Mouse (Mus musculus): ENCODE data around the gene Tbc1d4. TPM values are rescaled to one million over a fixed set of nuclear protein-coding genes. Genes with fewer than 3 reads are reported as not detected.

Tbc1d4 gene
- total and polyA plus RNA-seq, 3 experiments: not detected

DNA sequence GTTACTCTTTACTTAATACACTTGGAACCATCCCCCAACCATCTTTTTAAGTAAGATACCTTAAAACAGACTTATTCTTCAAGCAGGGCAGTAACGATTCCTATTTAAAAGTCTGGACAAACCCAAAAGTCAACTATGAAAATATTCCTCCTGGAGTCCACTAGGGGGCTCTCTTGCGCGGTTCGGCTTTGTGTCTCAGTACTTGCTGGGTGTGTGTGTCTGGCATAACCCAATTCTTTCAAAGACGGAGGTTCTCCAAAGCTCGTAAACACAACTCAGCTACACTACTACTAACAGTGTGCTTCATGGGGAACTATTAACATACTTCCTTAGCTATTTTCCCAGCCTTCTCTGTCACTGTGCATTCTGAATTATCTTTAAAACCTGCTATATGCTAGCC lies 148.2 kb downstream of the Tbc1d4 start:
- Histone ChIP-seq H3K79me2 (ENCODE audit: control insufficient read depth, insufficient read depth, low read length, poor library complexity) (no peaks in the 10 kb centered on the region), H3K27me3 (ENCODE audit: control insufficient read depth in 1 of 2, insufficient read depth in 2 of 2, low read length in 2 of 2) (no peaks in the 10 kb centered on the region), H3K4me1 (ENCODE audit: control insufficient read depth in 1 of 2, insufficient read depth in 2 of 2, low read length in 2 of 2) (no peaks in the 10 kb centered on the region), H3K27ac (ENCODE audit: control insufficient read depth, low read depth, low read length) (no peak overlapping the region), H3K9me3 (replicated peaks; ENCODE audit: insufficient read depth, low read length) (no peaks in the 10 kb centered on the region), H3K36me3 (ENCODE audit: control insufficient read depth in 1 of 2, insufficient read depth in 2 of 2, low read length in 2 of 2) (no peaks in the 10 kb centered on the region), H3K9ac (ENCODE audit: control insufficient read depth, low read depth, low read length, poor library complexity, severe bottlenecking) (no peak overlapping the region), H3K4me3 (ENCODE audit: control insufficient read depth in 1 of 2, insufficient read depth in 1 of 2, low read depth in 2 of 2, low read length in 2 of 2) (no peak overlapping the region)
- DNase-seq (ENCODE audit: low read depth, low spot score): peak; percentile 6
- peak; percentile 21 to 28 (median 24); a peak in 4 of 6 replicates for TF ChIP-seq CTCF (IDR thresholded peaks at IDR 0.05 in 2 of 3, conservative IDR thresholded peaks at IDR 0.05 in 1 of 3; ENCODE audit: control insufficient read depth in 1 of 3, insufficient read depth in 1 of 3, low read depth in 2 of 3, low read length in 3 of 3, poor library complexity in 1 of 3, severe bottlenecking in 1 of 3)
- TF ChIP-seq MAFK (IDR thresholded peaks at IDR 0.05; ENCODE audit: borderline replicate concordance, low read depth, low read length): no peak
- no peak for TF ChIP-seq BHLHE40 (IDR thresholded peaks at IDR 0.05; ENCODE audit: borderline replicate concordance, low read depth, low read length)
- TF ChIP-seq CHD1 (IDR thresholded peaks at IDR 0.05; ENCODE audit: low read depth, low read length): no peak
- no peak for TF ChIP-seq TCF12 (IDR thresholded peaks at IDR 0.05; ENCODE audit: low read depth, low read length)
- no peak for TF ChIP-seq POLR2AphosphoS2 (IDR thresholded peaks at IDR 0.05; ENCODE audit: low read length)
- no peak for TF ChIP-seq ZC3H11A (IDR thresholded peaks at IDR 0.05; ENCODE audit: low read depth, low read length)

- Histone ChIP-seq H3K4me3 (ENCODE audit: control insufficient read depth in 1 of 2, insufficient read depth in 1 of 2, low read depth in 2 of 2, low read length in 2 of 2) (no peak overlapping the region), H3K36me3 (ENCODE audit: control insufficient read depth in 1 of 2, insufficient read depth in 2 of 2, low read length in 2 of 2) (no peaks in the 10 kb centered on the region), H3K9ac (ENCODE audit: control insufficient read depth, low read depth, low read length, poor library complexity, severe bottlenecking) (no peak overlapping the region), H3K4me1 (ENCODE audit: control insufficient read depth in 1 of 2, insufficient read depth in 2 of 2, low read length in 2 of 2) (no peaks in the 10 kb centered on the region), H3K9me3 (replicated peaks; ENCODE audit: insufficient read depth, low read length) (no peaks in the 10 kb centered on the region), H3K27me3 (ENCODE audit: control insufficient read depth in 1 of 2, insufficient read depth in 2 of 2, low read length in 2 of 2) (no peaks in the 10 kb centered on the region), H3K79me2 (ENCODE audit: control insufficient read depth, insufficient read depth, low read length, poor library complexity) (no peaks in the 10 kb centered on the region), H3K27ac (ENCODE audit: control insufficient read depth, low read depth, low read length) (no peak overlapping the region)
- DNase-seq (ENCODE audit: low read depth, low spot score): no peak
- TF ChIP-seq ELF1 (IDR thresholded peaks at IDR 0.05; ENCODE audit: low read depth, low read length) (no peak), NELFE (IDR thresholded peaks at IDR 0.05; ENCODE audit: low read depth, low read length) (no peak), POLR2A (IDR thresholded peaks at IDR 0.05; ENCODE audit: control insufficient read depth in 1 of 2, insufficient read depth in 1 of 2, low read depth in 1 of 2, low read length in 2 of 2, poor library complexity in 1 of 2) (no peak), ZC3H11A (IDR thresholded peaks at IDR 0.05; ENCODE audit: low read depth, low read length) (no peak), CHD2 (IDR thresholded peaks at IDR 0.05; ENCODE audit: low read length) (no peak), EP300 (IDR thresholded peaks at IDR 0.05; ENCODE audit: low read depth in 1 of 2, low read length in 2 of 2) (no peak), MAX (IDR thresholded peaks at IDR 0.05; ENCODE audit: low read length) (no peak), POLR2AphosphoS5 (IDR thresholded peaks at IDR 0.05; ENCODE audit: borderline replicate concordance, low read depth, low read length) (no peak), RCOR1 (IDR thresholded peaks at IDR 0.05; ENCODE audit: low read depth, low read length) (no peak), ZMIZ1 (IDR thresholded peaks at IDR 0.05; ENCODE audit: low read depth, low read length) (no peak), ETS1 (IDR thresholded peaks at IDR 0.05; ENCODE audit: low read depth, low read length) (no peak), USF1 (IDR thresholded peaks at IDR 0.05; ENCODE audit: low read depth, low read length) (no peak), MEF2A (IDR thresholded peaks at IDR 0.05; ENCODE audit: extremely low read depth, insufficient replicate concordance, low read depth, low read length, poor library complexity, severe bottlenecking) (no peak), POLR2AphosphoS2 (IDR thresholded peaks at IDR 0.05; ENCODE audit: low read length) (no peak)
Measured at GRCm38 (mm10) chr14:101452915-101453314, 156.1 kb downstream of the Tbc1d4 start.

Measured in MEL (cell line).